Mouse (Mus musculus) mouse embryonic stem cell (cell line): ENCODE data around the gene Traf5.

ENCODE experiments used
- in situ Hi-C, 2 experiments: fragments of 300-500 bp; cut with MboI; formaldehyde crosslinking; loops; 1 replicate in 1 of 2; 3 replicates in 1 of 2; pipeline ENCODE4 v1.14.3; 2019 to 2020; ENCODE audit warnings: low sequenced_read_pairs in 2 of 2, low pct_unique_long_range_greater_than_20kb in 1 of 2, mixed read lengths in 1 of 2; ENCODE audit not compliant: unreplicated experiment in 1 of 2

Traf5 gene

GRCm38 (mm10) chr1:191988646-191989045 is 103.7 kb downstream of the Traf5 start:
- in situ Hi-C loops, result no loop called here

- in situ Hi-C loops, result no loop called here
Measured at GRCm38 (mm10) chr1:191987481-191987769, 104.9 kb downstream of the Traf5 start.

DNA sequence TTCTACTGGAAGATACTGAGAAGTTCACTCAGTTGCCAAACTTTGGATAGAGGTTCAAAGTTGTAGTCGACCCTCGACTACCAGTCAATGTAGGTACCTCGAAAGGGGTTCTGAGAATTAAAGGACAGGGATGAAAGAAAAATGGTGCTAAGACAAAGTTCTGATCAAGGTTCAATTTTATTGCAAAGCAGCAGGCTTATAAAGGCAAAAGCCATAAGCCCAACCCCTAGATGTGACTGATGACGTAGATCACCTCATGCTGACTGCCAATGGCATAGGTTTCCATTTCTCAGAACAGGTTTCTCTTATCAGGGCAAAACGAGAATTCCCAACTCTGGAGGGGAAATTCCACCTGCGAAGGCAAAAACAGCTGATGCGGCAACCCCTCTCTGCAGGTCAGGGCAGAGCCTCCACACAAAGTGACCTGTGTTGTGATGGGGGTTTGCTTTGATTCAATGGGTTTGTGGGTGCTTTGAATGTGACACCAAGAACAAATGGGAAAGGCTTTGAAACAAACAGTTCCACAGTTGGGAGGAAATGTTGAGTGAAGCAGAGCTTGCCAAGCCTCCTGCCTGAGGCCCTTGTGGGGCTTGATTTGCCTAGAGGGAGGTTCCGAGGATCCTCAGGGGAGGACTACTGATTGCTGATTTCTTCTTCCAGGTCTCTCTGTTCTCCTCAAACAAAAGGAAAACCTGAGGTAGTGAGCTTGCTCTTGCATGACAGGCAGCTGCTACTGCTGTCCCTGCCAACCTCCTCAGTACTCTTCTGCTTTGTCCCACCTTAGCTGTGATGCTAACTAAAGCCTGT is 105.5 kb downstream of the Traf5 start:
- in situ Hi-C loops, result no loop called here

GRCm38 (mm10) chr1:191981426-191982102 is 110.8 kb downstream of the Traf5 start:
- in situ Hi-C loops, result no loop called here

GRCm38 (mm10) chr1:191977187-191977586 is 115.2 kb downstream of the Traf5 start, which contains the start of gene Rd3:
Gene Rd3 (plus strand): TSS chr1:191977370.
- in situ Hi-C loops, result no loop called here

DNA sequence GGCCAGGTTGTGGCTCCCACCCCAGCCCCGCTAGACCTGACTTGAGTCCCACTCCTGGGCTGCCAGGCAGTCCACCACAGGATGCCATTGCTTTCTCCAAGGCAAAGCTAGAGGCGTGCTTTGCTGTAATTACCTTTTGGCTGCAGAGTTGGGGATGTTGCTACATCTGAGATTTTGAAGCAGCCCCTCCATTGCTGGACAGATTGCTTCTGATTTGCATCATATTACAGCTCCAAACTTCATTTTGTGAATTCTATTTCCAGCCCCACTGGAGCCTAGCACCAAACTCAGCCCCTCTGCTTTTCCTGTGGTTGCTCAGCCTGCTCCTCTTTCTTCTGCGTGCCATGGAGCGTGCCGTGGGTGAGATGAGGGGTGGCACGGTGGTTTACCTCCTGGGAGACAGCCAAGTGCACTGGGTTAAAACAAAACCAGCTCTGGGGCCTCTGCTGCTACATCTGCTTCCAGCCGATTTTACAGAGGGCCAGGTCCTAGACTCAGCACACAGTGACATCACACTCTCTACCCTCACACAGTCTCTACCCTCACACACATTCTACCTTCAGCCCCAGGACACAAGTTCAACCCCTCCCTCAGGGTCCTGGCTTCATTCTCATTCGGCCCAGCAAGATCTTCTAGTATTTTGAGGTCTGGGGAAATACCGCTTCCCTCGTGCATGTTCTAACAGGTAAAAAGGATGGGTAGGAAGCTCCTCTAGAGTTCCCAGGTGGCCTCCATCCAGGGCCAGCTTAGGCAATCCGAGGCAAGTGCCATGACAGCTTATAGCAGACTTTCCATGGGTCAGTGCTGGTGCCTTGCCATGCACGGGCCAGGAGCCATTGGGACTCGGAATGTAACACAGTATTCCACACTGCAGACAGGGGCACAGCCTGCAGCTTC is 117.6 kb downstream of the Traf5 start:
- in situ Hi-C loops, result no loop called here

GRCm38 (mm10) chr1:191969939-191970338 is 122.4 kb downstream of the Traf5 start:
- in situ Hi-C loops, result no loop called here

GRCm38 (mm10) chr1:191964773-191965481 is 127.4 kb downstream of the Traf5 start:
- in situ Hi-C loops, result no loop called here

DNA sequence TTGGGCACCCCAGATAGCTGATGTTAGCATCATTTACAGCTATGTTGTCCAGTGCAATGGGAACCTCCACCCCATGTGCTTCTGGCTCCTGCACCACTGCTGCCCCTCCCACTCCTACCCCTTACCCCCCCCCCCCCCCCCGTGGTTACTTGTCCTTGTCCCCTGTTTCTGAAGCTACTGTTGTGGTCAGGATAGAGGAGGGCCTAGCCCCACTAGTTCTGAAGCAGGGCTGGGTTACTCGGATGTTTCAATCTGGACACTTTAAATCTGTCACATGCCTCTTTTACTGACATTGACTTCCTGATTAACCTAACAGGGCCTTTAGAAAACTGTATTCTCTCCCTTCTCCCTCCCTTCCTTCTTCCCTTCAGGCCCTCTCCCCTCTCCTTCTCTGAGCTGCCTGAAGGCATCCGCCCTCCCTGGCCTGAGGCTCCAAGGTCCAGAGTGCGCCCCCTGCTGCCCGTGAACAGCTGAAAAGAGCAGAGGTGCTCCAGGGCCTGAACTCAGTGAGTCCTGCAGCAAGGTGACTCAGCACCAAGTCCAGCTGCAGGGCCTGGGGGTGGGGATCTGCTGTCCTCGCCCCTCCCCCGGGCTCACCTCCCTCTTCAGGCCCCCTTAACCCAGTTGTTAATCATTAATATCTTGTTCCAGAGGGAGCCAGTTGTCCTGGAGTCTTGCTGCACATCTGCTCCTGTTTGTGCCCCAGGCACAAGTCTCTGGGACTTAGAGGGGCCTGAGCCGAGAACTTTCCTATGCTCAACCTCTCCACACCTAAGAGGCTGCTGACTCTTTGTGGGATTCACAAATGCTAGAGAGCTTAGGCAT is 128.2 kb downstream of the Traf5 start:
- in situ Hi-C loops, result no loop called here

DNA sequence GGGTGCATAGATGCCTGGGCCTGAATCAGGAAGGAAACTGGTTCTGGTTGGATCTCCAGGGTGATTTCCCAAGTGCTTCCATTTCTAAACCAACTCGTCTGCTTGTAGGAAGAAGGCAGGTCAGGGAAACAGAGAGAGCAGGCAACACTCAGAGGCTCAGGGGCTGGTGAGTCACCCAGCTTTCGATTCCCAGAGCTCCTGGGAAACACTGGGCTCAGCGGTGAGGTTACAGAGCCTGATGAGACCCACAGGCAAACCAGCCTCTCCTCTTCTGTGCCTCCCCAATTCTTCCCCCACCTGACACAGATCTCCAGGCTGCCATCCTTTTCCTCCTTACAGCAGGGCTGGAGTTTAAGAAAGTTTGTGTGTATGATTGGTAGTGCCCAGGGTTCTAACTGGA is 128.9 kb downstream of the Traf5 start:
- in situ Hi-C loops, result no loop called here

DNA sequence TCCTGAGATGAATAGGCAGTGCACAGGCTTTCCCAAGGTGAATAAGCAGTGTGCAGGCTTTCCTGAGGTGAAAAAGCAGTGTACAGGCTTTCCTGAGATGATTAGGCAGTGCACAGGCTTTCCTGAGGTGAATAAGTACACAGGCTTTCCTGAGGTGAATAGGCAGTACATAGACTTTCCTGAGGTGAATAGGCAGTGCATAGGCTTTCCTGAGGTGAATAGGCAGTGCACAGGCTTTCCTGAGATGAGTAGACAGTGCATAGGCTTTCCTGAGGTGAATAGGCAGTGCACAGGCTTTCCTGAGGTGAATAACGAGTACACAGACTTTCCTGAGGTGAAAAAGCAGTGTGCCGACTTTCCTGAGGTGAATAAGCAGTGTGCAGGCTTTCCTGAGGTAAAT is 131.4 kb downstream of the Traf5 start:
- in situ Hi-C loops, result no loop called here

GRCm38 (mm10) chr1:191957321-191957720 is 135.0 kb downstream of the Traf5 start:
- in situ Hi-C loops, result no loop called here

DNA sequence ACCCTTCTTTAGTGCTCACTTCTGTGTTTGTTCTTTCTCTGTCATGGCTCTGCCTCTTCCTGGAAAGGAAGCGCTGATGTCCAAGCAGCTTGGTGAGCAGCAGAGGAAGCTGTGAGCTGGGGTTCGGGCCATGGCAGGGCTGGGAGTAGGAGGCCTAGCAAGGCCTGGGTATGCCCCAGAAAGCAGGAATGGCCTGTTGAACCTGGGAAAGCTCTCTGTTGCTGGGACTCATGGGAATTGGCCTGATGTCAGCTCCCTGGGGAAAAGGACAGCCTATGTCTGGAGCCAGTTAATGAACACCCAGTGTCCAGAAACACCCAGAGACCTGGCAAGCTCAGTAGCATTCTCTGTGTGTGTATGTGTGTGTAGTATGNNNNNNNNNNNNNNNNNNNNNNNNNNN is 135.5 kb downstream of the Traf5 start:
- in situ Hi-C loops, result no loop called here

DNA sequence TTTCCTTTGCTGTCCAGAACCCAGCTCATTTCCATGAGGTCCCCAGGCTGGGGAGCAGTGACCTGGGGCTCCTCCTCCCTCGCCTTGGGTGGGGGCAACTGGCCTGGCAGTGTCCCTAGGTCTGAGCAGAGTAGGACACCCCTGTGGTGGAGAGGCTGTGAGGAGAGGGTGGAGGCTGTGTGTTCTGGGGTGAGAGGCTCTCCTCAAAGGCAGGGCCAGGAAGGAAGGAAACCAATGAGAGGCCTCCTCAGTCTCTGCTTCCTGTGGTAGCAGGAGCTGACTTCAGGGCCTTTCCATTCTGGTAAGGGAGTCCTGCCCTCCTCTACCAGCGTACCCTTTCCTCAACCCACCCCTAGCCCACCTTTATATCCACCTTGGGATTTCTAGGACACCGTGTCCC is 136.1 kb downstream of the Traf5 start:
- in situ Hi-C loops, result no loop called here

- in situ Hi-C loops, result no loop called here
Measured at GRCm38 (mm10) chr1:191955101-191955500, 137.3 kb downstream of the Traf5 start.

- in situ Hi-C loops, result no loop called here
Measured at GRCm38 (mm10) chr1:191952733-191953335, 139.5 kb downstream of the Traf5 start.

DNA sequence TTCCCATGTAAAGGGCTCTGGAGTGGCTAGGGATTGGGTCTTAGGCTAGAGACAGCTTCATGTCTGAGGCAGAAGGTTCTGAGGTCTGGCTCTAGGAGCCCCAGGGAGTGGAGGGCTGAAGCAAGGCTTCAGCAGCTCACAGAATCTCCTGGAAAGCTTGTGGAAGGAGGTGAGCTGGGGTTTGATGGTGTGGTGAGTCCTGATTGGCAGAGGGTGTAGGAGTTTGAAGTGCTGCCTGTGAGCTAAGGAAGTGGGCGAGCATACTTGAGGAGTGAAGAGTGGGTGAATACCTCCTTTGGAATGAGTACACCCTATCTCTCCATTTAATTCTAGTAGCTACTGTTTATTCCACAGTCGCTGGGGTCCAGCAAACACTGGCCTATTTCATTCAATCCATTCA is 141.7 kb downstream of the Traf5 start:
- in situ Hi-C loops, result no loop called here

DNA sequence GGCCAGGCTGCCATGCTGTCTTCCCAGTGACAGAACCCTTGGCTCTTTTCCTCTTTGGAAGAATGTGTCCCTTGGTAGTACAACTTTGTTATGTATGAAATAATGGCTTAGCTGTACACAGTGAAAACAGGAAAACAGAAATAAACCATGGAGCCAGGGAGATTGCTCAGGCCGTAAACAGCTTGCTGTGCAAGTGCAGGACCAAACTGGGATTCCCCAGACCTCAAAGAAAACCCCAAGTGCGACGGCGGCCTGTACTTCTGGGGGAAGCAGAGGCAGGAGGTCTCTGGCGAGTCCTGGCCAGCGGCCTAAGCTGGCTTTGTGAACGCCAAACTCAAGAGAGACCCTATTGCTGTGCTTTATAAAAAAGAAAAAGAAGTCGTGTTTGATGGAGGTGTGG is 143.8 kb downstream of the Traf5 start:
- in situ Hi-C loops, result no loop called here
